Mouse (Mus musculus) CH12.LX (cell line): ENCODE measurements at regions not wholly inside any gene's neighbourhood (a gene's known extent, or its start where the extent isn't known, plus 50 kb on each side); places are given as distances from the start of the nearest gene placed in this dataset.

Source experiments
- DNase-seq: peaks from one replicate; pipeline ENCODE4 v3.0.0-alpha.2; 2013; ENCODE audit errors: extremely low read depth
- H3K27ac ChIP-seq: 2 replicates; pipeline ENCODE4 v1.5.1; 2012; ENCODE audit warnings: low read depth, mild to moderate bottlenecking, control low read depth, moderate library complexity; ENCODE audit not compliant: insufficient read depth
- H3K27me3 ChIP-seq: replicated peaks from 2 replicates; pipeline ENCODE3; 2012; ENCODE audit warnings: inconsistent platforms
- H3K36me3 ChIP-seq, 2 experiments: replicated peaks in 1 of 2; 2 replicates each; pipeline versions ENCODE3 to v1.6.1; 2012; ENCODE audit warnings: inconsistent platforms in 1 of 2, low read length in 1 of 2, mild to moderate bottlenecking in 1 of 2, mixed read lengths in 1 of 2, moderate library complexity in 1 of 2; ENCODE audit not compliant: control insufficient read depth in 1 of 2, insufficient read depth in 1 of 2
- H3K4me1 ChIP-seq, 2 experiments: 2 replicates each; pipeline ENCODE4 v1.6.1; 2012; ENCODE audit warnings: inconsistent platforms in 1 of 2, moderate library complexity in 1 of 2; ENCODE audit not compliant: insufficient read depth in 2 of 2, control insufficient read depth in 1 of 2
- H3K4me2 ChIP-seq: 2 replicates; pipeline ENCODE4 v1.6.1; 2012; ENCODE audit warnings: low read depth, mild to moderate bottlenecking, control low read depth; ENCODE audit not compliant: poor library complexity, insufficient read depth, severe bottlenecking
- H3K4me3 ChIP-seq, 3 experiments: fragments of 150-350 bp in 1 of 3; sonication (generic) in 1 of 3; replicated peaks in 1 of 3; 2 replicates each; pipeline versions ENCODE3 to v1.5.1; 2011 to 2012; ENCODE audit warnings: low read depth in 2 of 3, low read length in 2 of 3, mild to moderate bottlenecking in 2 of 3, moderate library complexity in 2 of 3, control low read depth in 1 of 3, improper control_type of control experiment in 1 of 3, inconsistent platforms in 1 of 3, mixed read lengths in 1 of 3; ENCODE audit not compliant: poor library complexity in 1 of 3
- H3K79me2 ChIP-seq: replicated peaks from 2 replicates; pipeline ENCODE4 v1.6.1; 2012; ENCODE audit warnings: mild to moderate bottlenecking, moderate library complexity; ENCODE audit not compliant: control insufficient read depth, poor library complexity, insufficient read depth, severe bottlenecking; ENCODE audit errors: extremely low read depth
- H3K9ac ChIP-seq: 2 replicates; pipeline ENCODE4 v1.6.1; 2012; ENCODE audit warnings: low read depth, mild to moderate bottlenecking, control low read depth, moderate library complexity; ENCODE audit not compliant: insufficient read depth
- H3K9me3 ChIP-seq: replicated peaks from 2 replicates; pipeline ENCODE3; 2012; ENCODE audit warnings: low read length, inconsistent platforms, mixed read lengths
- CHD1 ChIP-seq: IDR thresholded peaks from 2 replicates; pipeline ENCODE4 v1.6.1; 2012; ENCODE audit warnings: low read depth, low read length, improper control_type of control experiment, inconsistent platforms
- CHD2 ChIP-seq: IDR thresholded peaks from 2 replicates; pipeline ENCODE4 v1.6.1; 2011; ENCODE audit warnings: low read length, improper control_type of control experiment
- CTCF ChIP-seq, 2 experiments: IDR thresholded peaks in 1 of 2; conservative IDR thresholded peaks in 1 of 2; 2 replicates each; pipeline ENCODE4 v1.5.1; 2011 to 2012; ENCODE audit warnings: low read depth in 2 of 2, low read length in 2 of 2, improper control_type of control experiment in 1 of 2, inconsistent platforms in 1 of 2, mild to moderate bottlenecking in 1 of 2, moderate library complexity in 1 of 2
- EP300 ChIP-seq: IDR thresholded peaks from 2 replicates; pipeline ENCODE4 v1.6.1; 2011; ENCODE audit warnings: low read length, improper control_type of control experiment
- JUN ChIP-seq: IDR thresholded peaks from 2 replicates; pipeline ENCODE4 v1.6.1; 2011; ENCODE audit warnings: low read depth, mild to moderate bottlenecking, low read length, improper control_type of control experiment, moderate library complexity; ENCODE audit not compliant: insufficient read depth
- JUND ChIP-seq: conservative IDR thresholded peaks from 2 replicates; pipeline ENCODE4 v1.6.1; 2011; ENCODE audit warnings: low read depth, low read length, improper control_type of control experiment
- KAT2A ChIP-seq: IDR thresholded peaks from 2 replicates; pipeline ENCODE4 v1.6.1; 2012; ENCODE audit warnings: low read length, improper control_type of control experiment, inconsistent platforms; ENCODE audit not compliant: insufficient replicate concordance
- MAFK ChIP-seq: IDR thresholded peaks from 2 replicates; pipeline ENCODE4 v1.6.1; 2011; ENCODE audit warnings: low read length, improper control_type of control experiment; ENCODE audit not compliant: insufficient replicate concordance
- NELFE ChIP-seq: IDR thresholded peaks from 2 replicates; pipeline ENCODE4 v1.6.1; 2011; ENCODE audit warnings: low read depth, low read length, improper control_type of control experiment
- PAX5 ChIP-seq: IDR thresholded peaks from 2 replicates; pipeline ENCODE4 v1.6.1; 2012; ENCODE audit warnings: low read length, inconsistent platforms, mixed read lengths
- POLR2A ChIP-seq: IDR thresholded peaks from 2 replicates; pipeline ENCODE4 v1.6.1; 2011; ENCODE audit warnings: low read depth, mild to moderate bottlenecking, improper control_type of control experiment, low read length
- POLR2AphosphoS2 ChIP-seq: IDR thresholded peaks from 2 replicates; pipeline ENCODE4 v1.6.1; 2011; ENCODE audit warnings: low read depth, low read length, improper control_type of control experiment
- TBP ChIP-seq: conservative IDR thresholded peaks from 2 replicates; pipeline ENCODE4 v1.6.1; 2011; ENCODE audit warnings: low read depth, low read length, improper control_type of control experiment
- USF2 ChIP-seq: conservative IDR thresholded peaks from 2 replicates; pipeline ENCODE4 v1.6.1; 2011; ENCODE audit warnings: low read depth, low read length, improper control_type of control experiment
- ZKSCAN1 ChIP-seq: IDR thresholded peaks from 2 replicates; pipeline ENCODE4 v1.6.1; 2012; ENCODE audit warnings: low read depth, inconsistent platforms, low read length, improper control_type of control experiment, borderline replicate concordance
- dilution Hi-C: fragments of 300-500 bp; cut with MboI; formaldehyde crosslinking; loops from 2 replicates; pipeline ENCODE4 v1.14.3; 2020; ENCODE audit warnings: low sequenced_read_pairs; ENCODE audit not compliant: extremely low pct_unique_long_range_greater_than_20kb, extremely low pct_ligation_motif_present
- in situ Hi-C: fragments of 300-500 bp; cut with MboI; formaldehyde crosslinking; loops from 3 replicates; pipeline ENCODE4 v1.14.3; 2019; ENCODE audit warnings: low sequenced_read_pairs, low pct_ligation_motif_present, low pct_unique_long_range_greater_than_20kb, mixed read lengths

GRCm38 (mm10) chr10:16878197-16878596, 844.8 kb upstream of the Cited2 start (continued):
- TF ChIP-seq JUN = no peak
- no peak for TF ChIP-seq PAX5
- no peak for TF ChIP-seq POLR2A

- no peaks in the 10 kb centered on the region for H3K36me3 ChIP-seq
- H3K4me1 ChIP-seq = no peaks in the 10 kb centered on the region
- H3K4me2 ChIP-seq = no peak overlapping the region
- no peaks in the 10 kb centered on the region for H3K79me2 ChIP-seq
- no peaks in the 10 kb centered on the region for H3K27me3 ChIP-seq
- H3K9me3 ChIP-seq = no peaks in the 10 kb centered on the region
- no peak overlapping the region for H3K27ac ChIP-seq
- dilution Hi-C loops = no loop called here
- in situ Hi-C loops = no loop called here
- H3K9ac ChIP-seq = no peak overlapping the region
- TF ChIP-seq MAFK (no peak), USF2 (no peak)
- TF ChIP-seq, all 38 proteins: peak for 0
- no peak overlapping the region for H3K4me3 ChIP-seq
- DNase-seq = no peak
Measured at GRCm38 (mm10) chr10:16893316-16893715, 829.7 kb upstream of the Cited2 start.

GRCm38 (mm10) chr10:16895332-16895731, 827.7 kb upstream of the Cited2 start:
- no peaks in the 10 kb centered on the region for H3K27me3 ChIP-seq
- H3K36me3 ChIP-seq = no peaks in the 10 kb centered on the region
- no peak overlapping the region for H3K4me3 ChIP-seq
- no peaks in the 10 kb centered on the region for H3K4me1 ChIP-seq
- TF ChIP-seq TBP (no peak), NELFE (no peak), POLR2A (no peak), POLR2AphosphoS2 (no peak), CHD1 (no peak), KAT2A (no peak), PAX5 (no peak), JUND (no peak), CTCF (conservative IDR thresholded peaks at IDR 0.05 in 1 of 2, IDR thresholded peaks at IDR 0.05 in 1 of 2; ENCODE audit: low read depth in 2 of 2, low read length in 2 of 2) (no peak), ZKSCAN1 (no peak), EP300 (no peak), CHD2 (no peak)
- dilution Hi-C loops (no loop called here), in situ Hi-C loops (no loop called here)
- no peak overlapping the region for H3K4me2 ChIP-seq
- H3K27ac ChIP-seq = no peak overlapping the region
- H3K9ac ChIP-seq = no peak overlapping the region
- no peaks in the 10 kb centered on the region for H3K9me3 ChIP-seq
- H3K79me2 ChIP-seq = no peaks in the 10 kb centered on the region
- DNase-seq = no peak
